Mouse (Mus musculus): ENCODE measurements around the gene Nupl2.

The Nupl2 gene

GRCm38 (mm10) chr5:24213861-24214546, 49.2 kb downstream of the Nupl2 start:
- DNase-seq = no peak

DNA sequence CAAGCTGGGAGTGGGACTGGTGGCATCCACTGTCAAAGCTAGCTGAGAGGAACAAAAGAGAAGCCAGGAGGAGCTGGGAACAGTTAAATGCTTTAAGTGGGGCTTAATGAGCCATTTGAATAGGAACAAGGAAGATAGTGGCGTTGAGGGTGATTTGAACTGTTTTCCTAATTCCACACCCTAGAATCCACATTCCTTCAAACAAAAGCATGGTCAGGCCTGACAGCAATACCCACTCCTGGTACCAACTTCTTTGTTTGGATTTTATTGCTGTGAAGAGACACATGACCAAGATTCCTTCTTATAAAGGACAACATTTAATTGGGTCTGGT, 49.8 kb downstream of the Nupl2 start:
- no peak for DNase-seq

DNA sequence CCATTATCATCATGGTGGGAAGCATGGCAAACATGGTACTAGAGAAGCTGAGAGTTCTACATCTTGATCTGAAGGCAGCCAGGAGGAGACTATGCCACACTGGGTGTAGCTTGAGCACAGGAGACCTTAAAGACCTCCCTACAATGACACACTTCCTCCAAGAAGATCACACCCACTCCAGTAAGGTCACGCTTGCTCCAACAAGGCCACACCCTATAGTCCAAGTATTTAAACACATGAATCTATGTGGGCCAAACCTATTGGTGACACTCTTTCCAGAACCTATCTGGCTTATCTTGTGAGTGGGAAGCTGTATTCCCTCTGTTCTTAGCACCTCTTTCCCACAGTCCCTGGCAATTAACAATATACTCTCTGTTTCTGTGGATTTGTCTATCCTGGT, 50.1 kb downstream of the Nupl2 start:
- no peak for DNase-seq
